Mouse (Mus musculus): Measurements from ENCODE around the gene Rpl23.
A peak's percentile ranks its signal among the peaks of the same experiment; 100 is the strongest.

The Rpl23 gene

DNA sequence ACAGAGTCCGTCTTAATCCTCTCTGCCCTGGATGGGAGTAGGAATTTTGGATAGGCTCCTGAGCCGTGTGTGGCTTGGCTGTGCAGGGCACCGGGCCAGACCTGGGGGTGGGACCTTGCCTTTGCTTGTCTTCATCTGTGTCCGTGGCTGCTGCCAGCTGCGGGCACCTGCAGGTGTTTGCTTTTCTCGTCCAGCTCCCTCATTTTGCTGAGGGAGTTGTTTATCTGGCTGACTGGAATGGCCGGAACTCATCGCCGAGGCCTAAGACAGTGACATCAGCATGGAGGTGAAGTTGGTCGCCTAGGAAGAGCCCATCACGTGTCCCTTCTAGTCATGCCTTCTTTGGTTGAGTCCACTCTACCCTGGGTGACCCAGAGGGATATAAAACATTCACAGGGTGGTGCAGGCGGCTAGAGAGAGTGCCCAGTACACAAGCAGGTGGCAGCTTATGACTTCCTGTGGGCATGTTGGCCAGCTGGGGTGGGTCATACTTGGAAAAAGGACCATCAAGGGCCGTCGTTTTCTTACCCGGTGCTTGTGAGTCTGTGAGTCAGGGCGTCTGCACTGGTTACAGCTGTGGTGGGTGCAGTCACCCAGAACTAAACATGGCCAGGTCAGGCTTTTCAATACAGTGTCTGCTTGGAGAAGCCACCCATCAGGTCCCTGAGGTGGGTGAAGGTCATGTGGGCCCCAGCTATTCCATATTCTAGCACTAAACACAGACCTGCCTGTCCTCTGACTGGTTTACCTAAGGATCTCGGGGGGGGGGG lies 31.7 kb upstream of the Rpl23 start:
- DNase-seq (ENCODE audit: low spot score), result no peak

DNA sequence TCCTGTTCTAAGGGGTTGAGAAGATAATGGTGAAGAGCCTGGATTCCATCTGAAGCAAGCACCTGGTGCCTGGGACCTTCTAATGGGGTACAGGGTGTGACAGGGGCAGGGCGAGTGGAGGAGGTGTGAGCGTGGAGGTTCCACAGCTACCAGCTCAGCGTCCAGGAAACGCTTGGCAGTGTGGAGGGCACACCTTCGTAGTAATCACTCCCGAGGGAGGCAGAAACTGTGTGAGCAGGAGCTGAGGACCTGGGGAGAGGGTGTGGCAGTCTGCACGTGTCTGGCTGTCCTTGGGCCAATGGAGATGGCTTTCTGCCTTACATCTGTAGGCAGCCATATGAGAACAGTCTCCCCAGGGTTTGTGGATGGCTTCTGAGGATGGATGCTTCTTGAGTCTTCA lies 30.8 kb upstream of the Rpl23 start:
- no peak for DNase-seq (ENCODE audit: low spot score)

DNA sequence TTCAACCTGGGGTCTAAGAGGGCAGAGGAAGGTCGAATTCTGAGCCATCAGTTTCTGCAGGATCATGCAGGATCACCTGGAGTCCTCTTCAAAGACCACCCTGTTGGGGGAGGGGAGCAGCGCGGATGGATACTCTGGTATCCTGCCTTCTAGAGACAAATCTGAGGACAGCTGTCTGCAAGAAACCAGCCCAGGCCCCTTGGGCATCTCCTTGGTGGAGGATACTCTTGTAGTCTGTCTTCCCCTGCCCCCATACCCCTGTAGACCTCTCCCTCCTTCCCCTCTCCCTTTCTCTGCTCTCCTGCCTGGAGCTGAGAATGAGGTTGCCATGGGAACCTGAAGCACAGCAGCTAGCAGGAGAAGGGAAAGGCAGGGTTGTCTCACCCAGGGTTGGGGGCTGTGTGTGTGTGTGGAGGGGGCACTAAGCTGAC lies 30.3 kb upstream of the Rpl23 start:
- DNase-seq (ENCODE audit: low spot score), result peak; percentile 35

DNA sequence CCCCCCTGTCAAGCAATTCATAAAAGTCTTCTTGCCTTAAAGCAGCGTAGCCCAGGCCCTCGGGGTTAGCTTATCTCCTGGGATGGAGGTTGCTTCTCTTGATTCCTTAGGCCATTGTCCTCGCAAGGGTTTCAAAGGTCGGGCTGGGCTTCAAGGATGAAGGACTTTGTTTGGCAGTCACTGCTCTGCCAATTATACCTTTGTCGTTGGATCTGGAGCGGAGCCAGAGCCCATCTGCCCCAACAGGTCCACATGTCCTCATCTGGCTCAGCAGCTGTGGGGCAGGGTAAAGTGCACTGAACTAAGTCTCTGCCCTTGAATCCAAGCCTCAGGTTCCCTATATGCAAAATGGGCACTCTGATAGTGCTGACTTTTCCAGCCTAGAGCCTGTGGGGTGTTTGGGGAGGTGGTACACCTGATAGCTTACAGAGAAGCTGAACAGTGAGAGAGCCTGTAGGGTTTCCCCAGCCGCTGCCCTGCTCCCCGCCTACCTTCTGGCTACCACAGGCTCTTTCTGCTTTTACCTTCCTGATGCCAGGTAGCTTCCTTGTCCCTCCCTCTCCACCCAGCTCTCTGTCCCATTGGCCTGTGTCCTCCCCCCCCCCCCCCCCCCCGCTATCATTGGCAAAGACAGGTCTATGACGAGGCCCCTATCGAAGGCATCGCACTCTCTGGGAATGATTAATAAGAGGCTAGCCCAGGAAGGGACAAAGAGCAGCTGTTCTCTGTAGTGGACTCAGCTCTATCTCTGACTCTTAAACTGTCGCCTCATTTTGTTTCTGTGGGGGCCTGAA lies 29.5 kb upstream of the Rpl23 start:
- no peak for DNase-seq (ENCODE audit: low spot score)

DNA sequence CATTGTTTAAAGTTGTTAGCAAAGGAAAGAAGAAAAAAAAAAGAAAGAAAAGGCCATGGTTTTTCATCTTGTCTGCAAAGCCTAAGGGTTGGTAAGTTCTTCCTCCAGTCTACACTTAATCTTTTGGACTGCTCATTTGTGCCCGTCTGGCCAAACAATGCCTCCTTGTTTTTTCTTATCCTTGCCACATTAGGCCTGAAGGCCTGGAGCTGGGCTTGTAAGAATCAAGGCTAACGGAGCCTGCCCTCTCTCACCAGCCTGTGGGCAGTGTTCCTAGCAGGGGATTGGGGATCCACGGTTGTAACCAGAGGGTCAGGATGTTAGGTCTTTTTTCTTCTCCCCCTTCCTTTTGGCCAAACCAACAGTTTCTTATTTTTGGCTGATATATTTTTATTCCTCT lies 28.7 kb upstream of the Rpl23 start:
- DNase-seq (ENCODE audit: low spot score), result no peak

DNA sequence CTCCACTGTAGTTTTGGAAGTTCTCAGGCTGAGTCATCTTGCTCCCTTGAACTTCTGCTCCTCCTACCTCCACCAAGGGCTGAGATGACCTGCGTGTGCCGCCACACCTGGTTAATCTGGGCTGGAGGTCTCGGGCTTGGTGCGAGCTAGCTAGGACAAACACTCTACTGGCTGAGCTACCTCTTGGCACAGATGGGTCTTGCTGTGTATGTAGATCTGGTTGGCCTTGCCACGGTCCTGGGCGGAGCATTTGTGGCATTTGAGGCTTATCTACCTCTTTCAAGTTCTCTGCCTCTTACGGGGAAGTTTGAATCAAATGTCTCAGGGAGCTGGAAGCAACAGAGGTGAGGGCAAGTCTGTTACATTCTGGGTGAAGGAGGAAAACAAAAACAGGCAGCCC lies 28.1 kb upstream of the Rpl23 start:
- no peak for DNase-seq (ENCODE audit: low spot score)

DNA sequence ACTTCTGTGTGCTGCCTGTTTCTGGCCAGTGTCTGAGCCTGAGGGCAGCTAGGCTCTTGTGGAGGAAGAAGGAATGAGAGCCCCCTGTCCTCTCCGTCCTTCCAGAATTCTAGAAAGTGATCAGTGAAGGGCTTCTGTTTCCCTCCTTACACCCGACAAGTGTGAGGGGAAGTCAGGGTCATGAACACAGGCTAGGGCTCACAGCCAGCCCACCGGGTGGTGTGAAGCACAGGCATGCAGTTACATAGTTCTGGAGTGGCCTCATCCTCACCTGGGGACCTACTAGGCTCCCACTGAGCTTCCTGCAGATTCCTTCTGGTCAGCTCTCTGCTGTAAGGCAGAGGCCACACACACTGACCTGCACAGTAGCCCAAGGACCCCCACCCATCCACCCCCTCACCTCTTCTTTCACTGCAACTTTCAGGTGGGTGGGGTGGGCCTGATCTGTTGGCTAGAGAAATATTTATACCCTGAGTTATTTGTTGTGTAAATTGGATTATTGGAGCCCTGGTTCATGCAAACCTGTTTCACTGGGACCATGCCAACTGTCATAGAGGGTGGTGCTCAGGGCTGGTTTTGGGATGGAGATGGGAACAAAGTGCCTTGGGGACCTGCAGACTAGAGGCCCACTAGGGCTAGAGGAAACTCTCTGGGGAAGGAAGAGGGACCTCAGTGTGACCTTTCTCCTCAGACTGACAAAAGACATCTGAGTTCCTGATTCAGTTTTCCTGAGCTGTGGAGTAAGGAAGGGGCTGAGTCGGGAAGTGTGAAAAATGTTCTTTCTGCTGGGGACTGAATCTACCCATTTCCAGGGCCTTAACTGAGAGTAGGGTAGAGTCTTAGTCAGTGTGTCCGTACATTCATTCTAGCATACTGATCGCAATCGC lies 27.2 kb upstream of the Rpl23 start:
- no peak for DNase-seq (ENCODE audit: low spot score)

DNA sequence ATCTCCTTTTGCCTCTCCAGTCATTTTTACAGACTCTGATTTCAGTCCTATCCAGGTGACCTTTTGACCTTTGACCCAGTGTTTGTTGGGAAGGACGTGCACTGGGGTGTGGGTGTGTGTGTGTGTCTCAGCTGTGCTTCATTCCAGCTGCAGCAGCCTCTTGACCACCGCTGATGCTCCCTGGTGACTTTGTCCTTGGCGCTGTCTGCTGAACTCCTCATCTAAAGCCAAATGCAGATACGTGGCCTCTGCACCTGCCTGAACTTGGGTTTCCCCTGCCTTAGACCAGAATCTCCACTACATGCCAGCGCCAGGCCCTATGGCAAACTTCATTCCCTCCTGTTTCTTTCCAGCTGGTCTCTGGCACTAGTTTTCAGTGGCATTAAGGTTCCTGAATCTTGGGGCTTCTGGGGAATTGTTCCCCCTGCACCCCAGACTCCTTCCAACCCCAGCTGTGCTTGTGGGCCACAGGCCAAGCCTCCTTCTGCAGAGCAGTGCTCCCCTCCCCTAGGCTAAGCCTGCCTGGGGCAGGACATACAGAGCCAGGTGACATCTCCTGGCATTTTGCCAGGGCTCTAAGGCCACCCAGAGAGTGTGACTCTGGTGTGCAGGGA lies 26.5 kb upstream of the Rpl23 start:
- peak; percentile 40 for DNase-seq (ENCODE audit: low spot score)

DNA sequence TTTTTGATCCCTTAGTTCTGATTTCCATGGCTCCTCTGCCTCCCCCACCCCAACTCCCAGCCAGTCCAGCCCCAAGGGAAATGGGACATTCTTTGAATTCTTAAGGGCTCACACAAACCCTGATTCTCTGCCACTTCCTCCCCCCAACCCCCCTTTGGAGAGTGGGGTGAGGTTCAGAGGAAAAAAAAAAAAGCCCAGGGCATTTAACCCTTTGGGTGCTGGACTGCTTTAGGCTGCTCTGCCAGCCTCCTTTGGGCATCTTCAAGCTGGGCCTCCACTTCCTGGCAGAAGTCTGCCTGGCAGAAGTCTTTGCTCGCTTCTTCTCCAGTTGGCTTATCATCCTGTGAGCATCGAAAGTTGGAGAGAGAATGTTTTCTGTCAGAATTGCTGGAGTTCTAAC lies 25.9 kb upstream of the Rpl23 start:
- no peak for DNase-seq (ENCODE audit: low spot score)

DNA sequence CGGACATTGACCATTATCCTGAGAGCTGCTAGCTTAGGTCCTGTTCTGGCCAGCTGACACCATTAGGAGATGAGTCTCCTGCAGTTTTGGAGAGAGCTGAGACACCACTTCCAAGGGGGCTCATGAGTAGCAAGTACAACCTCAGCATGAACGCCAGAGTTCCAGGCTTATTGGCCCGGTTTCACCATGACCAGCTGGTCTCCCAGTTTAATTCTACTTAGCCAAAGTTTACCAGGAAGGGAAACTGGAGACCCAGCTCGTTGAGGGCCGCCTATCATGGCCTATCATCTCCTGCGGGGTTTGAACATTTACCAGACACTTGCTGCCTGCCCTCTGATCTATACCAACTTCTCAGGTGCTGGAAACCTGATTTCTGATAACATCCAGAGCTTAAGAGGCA lies 25.4 kb upstream of the Rpl23 start:
- DNase-seq (ENCODE audit: low spot score), result no peak

DNA sequence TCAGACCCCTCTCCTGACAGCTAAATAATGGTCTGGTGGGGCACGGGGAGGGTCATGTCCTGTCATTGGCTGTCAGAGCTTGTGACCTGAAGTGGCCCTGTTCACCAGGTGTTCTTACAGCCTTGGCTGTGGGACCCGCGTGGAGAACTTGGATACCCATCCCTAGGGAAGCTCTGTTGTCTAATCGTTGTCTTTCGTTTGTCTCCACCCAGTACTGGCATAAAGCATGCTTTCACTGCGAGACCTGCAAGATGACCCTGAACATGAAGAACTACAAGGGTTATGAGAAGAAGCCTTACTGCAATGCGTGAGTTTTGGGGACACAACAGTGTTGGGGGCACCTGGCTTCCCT lies 24.4 kb upstream of the Rpl23 start:
- no peak for DNase-seq (ENCODE audit: low spot score)

DNA sequence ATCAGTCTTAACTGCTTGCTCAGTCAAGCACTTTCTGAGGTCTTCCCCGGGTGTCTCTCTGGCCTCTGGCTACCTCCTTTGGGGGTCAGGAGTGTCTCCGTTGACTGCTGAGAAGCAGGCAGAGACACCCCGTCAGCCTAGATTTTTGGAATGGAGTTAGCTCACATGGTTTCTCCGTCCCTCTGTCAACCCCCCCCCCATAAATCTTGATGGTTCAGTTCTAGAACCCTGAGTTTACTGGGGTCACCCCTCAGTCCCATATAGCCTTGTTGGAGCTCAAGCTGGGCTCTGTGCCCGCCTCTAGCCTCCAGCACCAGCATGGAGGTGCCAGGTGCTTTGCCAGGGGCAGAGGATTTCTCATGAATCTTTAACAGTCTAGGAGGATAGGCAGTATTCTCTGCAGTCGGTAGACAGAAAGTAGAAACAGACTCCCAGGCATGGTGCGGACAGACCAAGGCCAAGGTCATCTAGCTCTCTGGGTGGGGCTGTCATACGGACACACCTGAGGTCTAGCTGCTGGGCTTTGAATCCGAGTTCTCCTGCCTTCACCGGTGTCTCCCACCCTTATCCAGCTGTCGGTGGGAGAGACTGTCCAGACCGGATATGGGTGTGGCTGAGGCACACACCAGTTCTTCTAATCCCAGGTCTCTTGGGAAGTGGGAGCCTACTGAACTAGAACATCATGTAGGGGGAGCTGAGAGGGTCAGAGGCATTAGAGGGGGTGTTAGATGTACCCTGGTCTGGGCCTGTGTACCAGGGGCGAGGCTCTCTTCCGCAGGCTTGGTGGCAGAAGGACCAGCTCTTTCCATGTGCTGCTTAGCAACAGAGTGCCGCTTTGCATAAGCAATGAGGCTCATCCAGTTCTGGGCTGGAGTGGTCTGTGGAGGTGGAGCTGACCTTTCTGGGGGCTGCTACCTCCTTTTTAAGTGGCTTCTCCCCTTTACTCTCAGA lies 23.7 kb upstream of the Rpl23 start:
- DNase-seq (ENCODE audit: low spot score), result peak; percentile 43

DNA sequence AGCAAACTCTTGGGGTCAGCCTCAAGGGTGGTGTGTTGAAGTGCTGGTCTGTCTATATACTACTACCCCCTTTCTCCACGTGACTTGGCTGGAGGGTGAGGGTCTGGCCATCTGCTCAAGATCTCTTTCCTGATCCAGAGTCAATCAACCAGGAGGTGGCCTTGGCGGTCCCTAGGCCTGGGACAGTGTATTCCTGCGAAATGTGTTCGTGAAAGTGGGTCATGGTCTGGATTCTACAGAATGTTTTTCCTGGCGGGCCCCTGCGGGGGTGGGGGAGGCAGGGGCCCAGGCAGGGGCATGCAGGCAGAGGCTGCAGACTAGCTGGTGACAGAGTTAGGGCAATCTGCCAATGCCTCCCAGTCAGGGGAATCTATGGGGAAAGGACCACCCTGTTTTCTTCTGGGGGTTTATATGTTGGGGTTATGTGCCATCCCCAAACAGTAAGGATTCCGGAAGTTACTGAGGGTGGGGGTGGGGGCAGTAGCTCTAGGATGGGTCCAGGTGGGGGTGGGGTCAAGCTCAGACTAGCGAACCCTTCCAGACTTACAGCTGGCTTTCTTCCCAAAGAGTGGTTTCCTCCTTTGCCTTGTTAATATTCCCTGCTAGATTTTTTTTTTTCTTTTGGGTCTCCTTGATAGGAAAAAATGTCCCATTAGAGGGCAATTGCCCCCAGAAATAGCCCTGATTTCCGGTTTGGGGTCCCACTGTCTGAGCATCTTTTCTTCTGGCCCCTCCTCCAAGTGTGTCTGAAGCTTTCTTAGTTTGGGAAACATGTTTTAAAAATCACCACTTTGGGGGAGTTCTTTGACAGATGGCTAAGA lies 22.8 kb upstream of the Rpl23 start:
- no peak for DNase-seq (ENCODE audit: low spot score)

DNA sequence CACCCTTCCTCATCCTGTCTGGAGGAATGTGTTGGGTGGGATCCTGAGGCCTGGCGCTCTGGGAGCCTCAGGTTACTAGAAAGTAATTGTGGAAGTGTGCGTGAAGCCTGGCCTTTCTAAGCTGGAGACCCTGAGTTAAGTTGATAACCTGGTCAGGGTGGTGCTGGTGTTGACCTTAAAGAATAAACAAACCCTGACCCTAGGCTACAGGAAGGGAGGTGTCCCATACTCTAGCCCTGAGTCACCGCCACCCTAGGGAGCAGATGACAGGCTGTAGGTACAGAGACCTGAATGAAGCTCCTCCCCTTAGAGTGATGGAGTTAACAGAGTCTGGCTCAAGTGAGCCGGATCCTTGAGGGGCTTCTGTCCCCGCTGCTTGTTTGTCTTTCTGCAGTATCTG lies 21.6 kb upstream of the Rpl23 start:
- DNase-seq (ENCODE audit: low spot score), result no peak

DNA sequence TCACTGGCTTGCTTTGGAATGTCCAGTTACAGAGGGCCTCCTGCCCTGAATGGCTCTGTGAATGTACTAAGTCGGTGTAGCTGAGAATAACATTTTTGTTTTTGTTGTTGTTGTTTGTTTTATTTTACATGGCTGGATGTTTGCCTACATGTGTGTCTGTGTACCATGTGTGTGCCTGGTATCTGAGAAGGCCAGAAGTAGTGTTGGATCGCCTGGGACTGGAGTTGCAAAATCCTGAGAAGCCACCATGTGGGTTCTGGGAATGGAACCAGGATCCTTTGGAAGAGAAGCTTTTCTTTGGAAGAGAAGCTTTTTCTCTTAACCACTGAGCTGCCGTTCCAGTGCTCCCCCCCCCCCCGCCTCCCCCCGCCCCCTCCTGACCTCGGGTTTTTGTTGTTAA lies 20.3 kb upstream of the Rpl23 start:
- no peak for DNase-seq (ENCODE audit: low spot score)

DNA sequence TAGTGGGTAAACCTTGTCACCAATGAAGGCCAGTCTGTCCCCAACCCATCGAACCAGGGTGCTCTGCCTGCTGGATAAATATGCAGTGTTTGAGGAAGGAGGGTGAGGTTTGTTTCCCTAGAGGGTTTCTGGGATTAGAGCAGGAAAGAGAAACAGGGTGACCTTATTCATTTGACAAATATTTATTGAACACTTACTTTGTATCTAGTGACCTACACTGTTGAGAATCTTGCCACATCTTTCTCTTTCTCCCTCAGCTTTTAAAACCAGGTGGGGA lies 19.9 kb upstream of the Rpl23 start:
- DNase-seq (ENCODE audit: low spot score), result no peak

DNA sequence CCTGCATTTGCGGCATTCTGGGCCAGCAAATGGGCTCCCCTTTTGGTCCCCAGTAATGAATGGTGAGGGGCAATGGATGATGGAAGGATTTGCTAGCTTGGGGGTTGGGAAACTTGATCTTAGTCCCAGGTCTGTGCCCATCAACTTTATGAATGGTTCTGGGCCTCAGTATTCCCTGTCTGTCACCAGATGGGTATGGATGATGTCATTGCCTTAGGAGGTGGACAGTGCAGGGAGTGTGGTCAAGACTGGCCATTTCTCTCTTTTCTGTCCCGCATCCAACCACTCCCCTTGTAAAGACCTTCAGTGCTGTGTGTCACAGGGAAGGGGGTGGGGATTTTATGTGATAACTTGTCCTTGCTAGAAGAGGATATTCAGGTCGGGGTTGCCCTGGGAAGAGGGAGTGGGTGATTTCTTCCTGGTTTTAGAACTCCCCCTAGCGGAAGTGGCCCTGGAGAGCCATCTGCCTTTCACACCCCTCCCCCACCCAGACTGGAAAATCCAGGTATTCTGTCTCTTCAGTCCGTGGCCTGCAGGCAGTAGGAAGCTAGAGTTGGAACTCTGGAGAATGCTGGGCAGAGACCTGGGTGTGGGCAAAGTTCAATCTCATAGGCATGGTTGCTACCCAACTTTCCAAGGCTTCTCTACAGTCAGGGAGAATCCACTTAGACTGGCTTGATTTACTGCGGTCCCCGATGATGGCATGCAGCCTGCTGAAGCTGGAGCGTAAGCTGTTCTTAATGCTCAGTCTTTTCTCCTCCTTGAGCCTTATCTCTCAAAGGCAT lies 19.4 kb upstream of the Rpl23 start:
- DNase-seq (ENCODE audit: low spot score), result peak; percentile 63

DNA sequence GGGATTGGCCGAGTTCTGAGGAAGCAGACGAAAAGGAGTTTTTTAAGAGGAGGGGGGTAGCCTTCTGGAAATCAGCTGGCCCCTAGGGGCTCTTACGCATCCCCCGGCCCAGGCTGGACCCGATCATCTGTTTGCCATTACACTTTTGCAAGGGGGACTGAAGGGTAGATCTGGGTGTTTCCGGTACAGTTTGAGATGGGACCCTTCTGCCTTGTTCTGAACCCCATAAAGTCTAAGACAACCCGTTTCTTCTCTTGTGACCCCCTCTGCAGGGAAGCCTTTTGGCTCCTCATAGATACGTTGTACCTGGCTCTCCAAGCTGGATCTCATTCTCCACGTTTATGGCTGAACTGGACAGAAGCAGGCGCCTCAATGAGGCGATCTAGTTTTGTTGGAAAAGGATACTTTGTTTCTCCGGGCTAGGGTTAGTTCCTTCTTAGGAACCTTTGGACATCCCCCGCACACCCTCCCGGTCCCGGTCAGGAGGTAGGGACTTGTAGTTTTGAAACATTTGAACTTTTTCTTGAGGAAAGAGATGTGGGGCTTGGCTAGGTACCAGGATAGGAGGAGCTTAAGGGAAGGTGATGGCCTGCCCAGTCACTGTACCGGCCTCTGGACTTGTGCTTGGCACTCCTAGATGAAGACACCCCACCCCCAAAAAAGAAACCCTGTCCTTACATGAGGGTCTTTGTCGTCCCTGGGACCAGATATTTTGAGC lies 18.6 kb upstream of the Rpl23 start:
- no peak for DNase-seq (ENCODE audit: low spot score)
